Mouse (Mus musculus) heart, postnatal 10 days (tissue): ENCODE results near the gene Ephb1. TPM values are rescaled to one million over a fixed set of nuclear protein-coding genes. Genes with fewer than 3 reads are reported as not detected.

Experiments
- DNase-seq, 2 experiments: peaks; one replicate each; pipeline ENCODE4 v3.0.0; 2021
- intact Hi-C: fragments of 180-260 bp; cut with DNase I; formaldehyde crosslinking; loops from one replicate; pipeline ENCODE4 v1.15.1; 2025
- total RNA-seq, 2 experiments: library from RNA; stranded (reverse); gene quantifications; 2 replicates each; pipeline ENCODE4 v1.2.3; 2021

The Ephb1 gene
- total RNA-seq, 2 experiments from 2014 or later: 9.1 to 10.5 TPM

- DNase-seq: peak; percentile 7 to 8
- intact Hi-C loops: no loop called here
Measured at GRCm38 (mm10) chr9:102183663-102184274, 170.7 kb downstream of the Ephb1 start.

- no peak for DNase-seq
- intact Hi-C loops: no loop called here
Measured at GRCm38 (mm10) chr9:102181810-102182490, 172.5 kb downstream of the Ephb1 start.

GRCm38 (mm10) chr9:102181276-102181675 lies 173.2 kb downstream of the Ephb1 start:
- intact Hi-C loops: no loop called here
- no peak for DNase-seq

- no peak for DNase-seq
- intact Hi-C loops: no loop called here
Measured at GRCm38 (mm10) chr9:102180486-102180885, 174.0 kb downstream of the Ephb1 start.

GRCm38 (mm10) chr9:102180070-102180469 lies 174.4 kb downstream of the Ephb1 start:
- DNase-seq: no peak
- intact Hi-C loops: no loop called here

- intact Hi-C loops: no loop called here
- no peak for DNase-seq
Measured at GRCm38 (mm10) chr9:102169706-102170105, 184.8 kb downstream of the Ephb1 start.

GRCm38 (mm10) chr9:102155876-102156275 lies 198.6 kb downstream of the Ephb1 start:
- no peak for DNase-seq
- intact Hi-C loops: no loop called here

GRCm38 (mm10) chr9:102139181-102139580 lies 215.3 kb downstream of the Ephb1 start:
- no peak for DNase-seq
- intact Hi-C loops: no loop called here

GRCm38 (mm10) chr9:102138671-102139070 lies 215.8 kb downstream of the Ephb1 start:
- DNase-seq: no peak
- intact Hi-C loops: no loop called here

GRCm38 (mm10) chr9:102138187-102138586 lies 216.3 kb downstream of the Ephb1 start:
- DNase-seq: no peak
- intact Hi-C loops: no loop called here

GRCm38 (mm10) chr9:102130506-102130905 lies 224.0 kb downstream of the Ephb1 start:
- no peak for DNase-seq
- intact Hi-C loops: no loop called here

GRCm38 (mm10) chr9:102126510-102126909 lies 228.0 kb downstream of the Ephb1 start:
- DNase-seq: no peak
- intact Hi-C loops: no loop called here

GRCm38 (mm10) chr9:102122880-102123453 lies 231.5 kb downstream of the Ephb1 start:
- intact Hi-C loops: loop anchor here (5.0 kb wide), 1 partner anchor 229 kb away; the partner anchor contains the start of gene Ephb1
- DNase-seq: no peak

GRCm38 (mm10) chr9:102119422-102119821 lies 235.1 kb downstream of the Ephb1 start:
- DNase-seq: no peak
- intact Hi-C loops: no loop called here

GRCm38 (mm10) chr9:102115326-102115725 lies 239.2 kb downstream of the Ephb1 start:
- intact Hi-C loops: no loop called here
- DNase-seq: no peak

- DNase-seq: no peak
- intact Hi-C loops: no loop called here
Measured at GRCm38 (mm10) chr9:102111471-102111870, 243.0 kb downstream of the Ephb1 start.

- intact Hi-C loops: no loop called here
- peak; percentile 4 to 13 for DNase-seq
Measured at GRCm38 (mm10) chr9:102107978-102108377, 246.5 kb downstream of the Ephb1 start.

GRCm38 (mm10) chr9:102107213-102107612 lies 247.3 kb downstream of the Ephb1 start:
- intact Hi-C loops: no loop called here
- DNase-seq: no peak

- intact Hi-C loops: no loop called here
- DNase-seq: peak in 1 of 2 experiments; percentile 3
Measured at GRCm38 (mm10) chr9:102096825-102097224, 257.7 kb downstream of the Ephb1 start.

GRCm38 (mm10) chr9:102088598-102088997 lies 265.9 kb downstream of the Ephb1 start:
- intact Hi-C loops: no loop called here
- no peak for DNase-seq

- DNase-seq: no peak
- intact Hi-C loops: no loop called here
Measured at GRCm38 (mm10) chr9:102086053-102086706, 268.3 kb downstream of the Ephb1 start.
